Mouse (Mus musculus): Measurements from ENCODE around the gene Dnah7c. TPM values are rescaled to one million over a fixed set of nuclear protein-coding genes. Genes with fewer than 3 reads are reported as not detected.
"Not testable (repeated sequence)": the region's sequence is repeated elsewhere in the genome, so short reads cannot be mapped to it uniquely, and the experiment has no call there.

Gene Dnah7c
- polyA plus RNA-seq, 1 experiment: under 0.01 TPM

- TF ChIP-seq POLR2AphosphoS2 (IDR thresholded peaks at IDR 0.05; ENCODE audit: insufficient read length, low read depth): no peak
- no peak for TF ChIP-seq MAX (IDR thresholded peaks at IDR 0.05; ENCODE audit: low read depth)
- no peak for TF ChIP-seq TCF12 (IDR thresholded peaks at IDR 0.05; ENCODE audit: insufficient read depth, poor library complexity, severe bottlenecking)
- TF ChIP-seq CEBPB (IDR thresholded peaks at IDR 0.05; ENCODE audit: insufficient read depth, poor library complexity, severe bottlenecking): no peak
- TF ChIP-seq REST (IDR thresholded peaks at IDR 0.05; ENCODE audit: insufficient read depth, insufficient read length): no peak
- Histone ChIP-seq H3K79me2 (ENCODE audit: control insufficient read depth, insufficient read depth) (no peaks in the 10 kb centered on the region), H3K4me2 (ENCODE audit: low read depth) (no peak overlapping the region), H3ac (ENCODE audit: control insufficient read depth, insufficient read length) (no peak overlapping the region), H3K4me3 (no peak overlapping the region), H3K27me3 (ENCODE audit: control insufficient read depth, insufficient read depth, insufficient read length) (no peaks in the 10 kb centered on the region), H3K36me3 (ENCODE audit: control insufficient read depth, insufficient read depth) (no peaks in the 10 kb centered on the region)
Measured at GRCm38 (mm10) chr1:46428401-46428800, 3.0 kb downstream of the Dnah7c start.

GRCm38 (mm10) chr1:46514671-46515070 is 89.3 kb downstream of the Dnah7c start:
- H3K4me2 ChIP-seq (ENCODE audit: low read depth); H3K4me3 ChIP-seq; H3K79me2 ChIP-seq (ENCODE audit: control insufficient read depth, insufficient read depth); H3ac ChIP-seq (ENCODE audit: control insufficient read depth, insufficient read length); H3K36me3 ChIP-seq (ENCODE audit: control insufficient read depth, insufficient read depth); H3K27me3 ChIP-seq (ENCODE audit: control insufficient read depth, insufficient read depth, insufficient read length): not testable (repeated sequence)

- Histone ChIP-seq H3K4me2 (ENCODE audit: low read depth) (no peak overlapping the region), H3ac (ENCODE audit: control insufficient read depth, insufficient read length) (no peak overlapping the region), H3K79me2 (ENCODE audit: control insufficient read depth, insufficient read depth) (no peaks in the 10 kb centered on the region), H3K4me3 (no peak overlapping the region), H3K36me3 (ENCODE audit: control insufficient read depth, insufficient read depth) (no peaks in the 10 kb centered on the region), H3K27me3 (ENCODE audit: control insufficient read depth, insufficient read depth, insufficient read length) (no peaks in the 10 kb centered on the region)
- no peak for TF ChIP-seq POLR2A (IDR thresholded peaks at IDR 0.05; ENCODE audit: insufficient read length, low read depth)
- no peak for TF ChIP-seq MYOD1 (IDR thresholded peaks at IDR 0.05; ENCODE audit: control insufficient read depth in 1 of 3, insufficient read length in 2 of 3, low read depth in 2 of 3)
- no peak for TF ChIP-seq TCF12 (IDR thresholded peaks at IDR 0.05; ENCODE audit: insufficient read depth, poor library complexity, severe bottlenecking)
- no peak for TF ChIP-seq USF1 (IDR thresholded peaks at IDR 0.05; ENCODE audit: low read depth)
- no peak for TF ChIP-seq REST (IDR thresholded peaks at IDR 0.05; ENCODE audit: insufficient read depth, insufficient read length)
- TF ChIP-seq MYOG (IDR thresholded peaks at IDR 0.05; ENCODE audit: control insufficient read depth in 1 of 3, insufficient read depth in 1 of 3, insufficient read length in 2 of 3, low read depth in 2 of 3): no peak
Measured at GRCm38 (mm10) chr1:46521032-46521431, 95.6 kb downstream of the Dnah7c start.

DNA sequence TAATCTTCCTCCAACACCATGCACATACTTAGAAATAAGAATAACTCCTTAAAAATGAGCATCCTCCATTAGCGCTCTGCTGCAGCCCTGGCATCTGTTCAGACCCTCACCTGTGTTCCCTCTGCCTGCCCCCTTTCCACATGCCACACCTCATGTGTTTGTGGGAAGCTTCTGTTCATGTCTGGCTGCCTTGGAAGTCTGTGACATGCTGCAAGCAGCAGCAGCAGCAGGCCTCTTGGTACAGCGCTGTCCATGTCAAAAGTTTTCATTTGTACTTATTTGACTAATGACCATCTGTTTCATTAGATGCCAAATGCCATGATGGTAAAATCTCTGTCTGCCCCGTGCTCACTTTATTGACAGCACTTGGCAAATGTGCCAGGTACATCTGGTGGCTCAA is 101.1 kb downstream of the Dnah7c start:
- H3K36me3 ChIP-seq (ENCODE audit: control insufficient read depth, insufficient read depth); H3K4me2 ChIP-seq (ENCODE audit: low read depth); H3K4me3 ChIP-seq; H3K79me2 ChIP-seq (ENCODE audit: control insufficient read depth, insufficient read depth); H3K27me3 ChIP-seq (ENCODE audit: control insufficient read depth, insufficient read depth, insufficient read length); H3ac ChIP-seq (ENCODE audit: control insufficient read depth, insufficient read length): not testable (repeated sequence)

- TF ChIP-seq POLR2AphosphoS2 (IDR thresholded peaks at IDR 0.05; ENCODE audit: insufficient read length, low read depth) (no peak), MAX (IDR thresholded peaks at IDR 0.05; ENCODE audit: low read depth) (no peak), POLR2A (IDR thresholded peaks at IDR 0.05; ENCODE audit: insufficient read length, low read depth) (no peak), USF1 (IDR thresholded peaks at IDR 0.05; ENCODE audit: low read depth) (no peak), MYOD1 (IDR thresholded peaks at IDR 0.05; ENCODE audit: control insufficient read depth in 1 of 3, insufficient read length in 2 of 3, low read depth in 2 of 3) (no peak), TCF12 (IDR thresholded peaks at IDR 0.05; ENCODE audit: insufficient read depth, poor library complexity, severe bottlenecking) (no peak), TCF3 (IDR thresholded peaks at IDR 0.05; ENCODE audit: insufficient read length, low read depth) (no peak), MYOG (IDR thresholded peaks at IDR 0.05; ENCODE audit: control insufficient read depth in 1 of 3, insufficient read depth in 1 of 3, insufficient read length in 2 of 3, low read depth in 2 of 3) (no peak), E2F4 (IDR thresholded peaks at IDR 0.05; ENCODE audit: insufficient read depth) (no peak), SRF (IDR thresholded peaks at IDR 0.05; ENCODE audit: control insufficient read depth, insufficient read length, low read depth) (no peak), CEBPB (IDR thresholded peaks at IDR 0.05; ENCODE audit: insufficient read depth, poor library complexity, severe bottlenecking) (no peak), REST (IDR thresholded peaks at IDR 0.05; ENCODE audit: insufficient read depth, insufficient read length) (no peak)
- Histone ChIP-seq H3K27me3 (ENCODE audit: control insufficient read depth, insufficient read depth, insufficient read length) (no peaks in the 10 kb centered on the region), H3K4me2 (ENCODE audit: low read depth) (no peak overlapping the region), H3ac (ENCODE audit: control insufficient read depth, insufficient read length) (no peak overlapping the region), H3K79me2 (ENCODE audit: control insufficient read depth, insufficient read depth) (no peaks in the 10 kb centered on the region), H3K36me3 (ENCODE audit: control insufficient read depth, insufficient read depth) (no peaks in the 10 kb centered on the region), H3K4me3 (no peak overlapping the region)
Measured at GRCm38 (mm10) chr1:46544812-46545421, 119.5 kb downstream of the Dnah7c start.

DNA sequence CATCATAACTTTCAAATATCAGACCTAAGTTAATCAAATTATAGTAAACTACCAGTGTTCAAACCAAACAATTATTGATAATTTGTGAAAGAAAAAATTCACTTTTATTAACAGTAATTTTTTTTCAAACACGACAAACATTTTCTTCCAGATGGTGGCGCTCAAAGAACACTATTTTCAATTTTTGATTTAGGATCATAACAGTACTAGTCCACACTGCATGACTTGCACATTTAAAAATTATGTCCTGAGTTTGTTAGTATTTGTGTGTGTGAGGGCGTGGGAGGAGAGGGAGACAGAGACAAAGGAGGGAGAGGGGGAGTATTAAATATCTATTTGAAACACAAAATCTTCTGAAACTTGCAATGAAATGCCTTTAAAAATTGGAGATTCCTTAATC is 155.0 kb downstream of the Dnah7c start:
- Histone ChIP-seq H3K27me3 (ENCODE audit: control insufficient read depth, insufficient read depth, insufficient read length) (no peaks in the 10 kb centered on the region), H3ac (ENCODE audit: control insufficient read depth, insufficient read length) (no peak overlapping the region), H3K4me2 (ENCODE audit: low read depth) (no peak overlapping the region), H3K79me2 (ENCODE audit: control insufficient read depth, insufficient read depth) (no peaks in the 10 kb centered on the region), H3K4me3 (no peak overlapping the region), H3K36me3 (ENCODE audit: control insufficient read depth, insufficient read depth) (no peaks in the 10 kb centered on the region)
- TF ChIP-seq USF1 (IDR thresholded peaks at IDR 0.05; ENCODE audit: low read depth) (no peak), MYOG (IDR thresholded peaks at IDR 0.05; ENCODE audit: control insufficient read depth in 1 of 3, insufficient read depth in 1 of 3, insufficient read length in 2 of 3, low read depth in 2 of 3) (no peak), POLR2A (IDR thresholded peaks at IDR 0.05; ENCODE audit: insufficient read length, low read depth) (no peak), CEBPB (IDR thresholded peaks at IDR 0.05; ENCODE audit: insufficient read depth, poor library complexity, severe bottlenecking) (no peak), MYOD1 (IDR thresholded peaks at IDR 0.05; ENCODE audit: control insufficient read depth in 1 of 3, insufficient read length in 2 of 3, low read depth in 2 of 3) (no peak)

- not testable (repeated sequence) for H3K4me3 ChIP-seq; H3K36me3 ChIP-seq (ENCODE audit: control insufficient read depth, insufficient read depth); H3K79me2 ChIP-seq (ENCODE audit: control insufficient read depth, insufficient read depth); H3K4me2 ChIP-seq (ENCODE audit: low read depth); H3ac ChIP-seq (ENCODE audit: control insufficient read depth, insufficient read length); H3K27me3 ChIP-seq (ENCODE audit: control insufficient read depth, insufficient read depth, insufficient read length)
Measured at GRCm38 (mm10) chr1:46593826-46594225, 168.4 kb downstream of the Dnah7c start.

DNA sequence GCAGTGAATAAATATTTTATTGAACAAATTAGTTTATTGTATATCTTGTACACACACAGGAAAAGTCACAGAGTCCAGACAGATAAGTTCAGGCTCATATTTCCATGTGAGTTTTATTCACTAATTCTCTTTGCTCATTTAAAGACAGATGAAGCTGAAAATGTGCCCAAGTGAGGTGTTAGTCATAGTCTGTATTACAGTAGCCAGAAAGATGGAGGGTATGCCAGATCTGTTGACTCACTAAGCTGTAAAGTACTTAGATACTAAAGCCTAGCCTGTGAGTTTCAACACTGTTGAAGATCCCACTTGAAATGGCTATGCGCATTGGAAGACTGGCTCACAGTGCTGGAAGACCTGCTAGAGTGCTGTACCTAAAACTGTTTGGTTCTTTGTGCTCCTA is 171.0 kb downstream of the Dnah7c start:
- H3K27me3 ChIP-seq (ENCODE audit: control insufficient read depth, insufficient read depth, insufficient read length); H3K79me2 ChIP-seq (ENCODE audit: control insufficient read depth, insufficient read depth): not testable (repeated sequence)

More for the DNA sequence above, 171.0 kb downstream of the Dnah7c start:
- not testable (repeated sequence) for H3ac ChIP-seq (ENCODE audit: control insufficient read depth, insufficient read length); H3K36me3 ChIP-seq (ENCODE audit: control insufficient read depth, insufficient read depth); H3K4me2 ChIP-seq (ENCODE audit: low read depth); H3K4me3 ChIP-seq

Measured in myocyte (in vitro differentiated cells).